Mouse (Mus musculus) G1E-ER4 (cell line): ENCODE results near the gene Abcb6. TPM values are rescaled to one million over a fixed set of nuclear protein-coding genes. Genes with fewer than 3 reads are reported as not detected.

ENCODE experiments used
- GATA1 ChIP-seq: IDR thresholded peaks from one replicate; pipeline ENCODE4 v1.8.0; 2012; ENCODE audit warnings: low read length, inconsistent platforms
- polyA plus RNA-seq: library from polyadenylated mRNA; stranded (reverse); fragments of >175 nt; gene quantifications from 2 replicates; pipeline ENCODE4 v1.2.3, GENCODE M21; 2012

Gene Abcb6
- polyA plus RNA-seq, 1 experiment = 17.2 TPM

GRCm38 (mm10) chr1:75138448-75138847 is 41.7 kb downstream of the Abcb6 start:
- TF ChIP-seq GATA1 = no peak

DNA sequence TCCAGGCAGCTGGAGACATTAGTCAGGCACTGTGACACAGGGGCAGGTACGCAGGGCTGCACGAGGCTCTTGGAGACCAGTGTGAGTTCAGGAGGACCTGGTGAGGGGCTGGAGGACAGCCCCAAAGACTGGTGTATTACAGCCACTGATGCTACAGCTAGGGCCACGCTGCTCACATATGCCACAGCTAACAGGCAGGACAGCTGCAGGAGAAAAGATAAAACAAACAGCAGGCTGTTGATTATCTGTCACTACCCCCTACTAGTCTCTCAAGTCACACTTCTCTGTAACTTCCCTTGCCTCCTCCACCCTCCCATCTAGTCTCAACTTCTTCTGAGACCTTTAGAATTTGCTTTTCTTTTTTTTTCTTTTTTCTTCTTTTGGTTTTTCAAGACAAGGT is 43.5 kb downstream of the Abcb6 start:
- peak; percentile 93 for TF ChIP-seq GATA1

DNA sequence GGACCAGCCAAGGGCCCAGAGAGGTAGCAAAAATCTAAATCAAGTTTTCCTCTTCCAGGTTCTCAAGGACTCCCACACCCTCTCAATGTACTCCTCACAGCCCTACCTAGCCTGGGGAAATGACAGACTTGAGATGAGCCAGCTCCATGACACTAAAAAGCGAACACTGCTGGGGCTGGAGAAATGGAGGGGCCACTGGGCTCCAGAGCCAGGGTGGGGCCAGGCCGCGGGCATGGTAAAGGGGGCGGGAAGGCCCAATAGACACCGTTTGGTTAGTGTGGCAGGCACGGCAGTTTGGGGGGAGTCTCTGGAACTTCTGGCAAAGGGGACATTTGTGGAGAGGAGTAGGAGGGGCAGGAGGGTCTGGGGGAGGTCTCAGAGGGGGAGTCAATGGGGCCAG is 43.9 kb downstream of the Abcb6 start:
- no peak for TF ChIP-seq GATA1

DNA sequence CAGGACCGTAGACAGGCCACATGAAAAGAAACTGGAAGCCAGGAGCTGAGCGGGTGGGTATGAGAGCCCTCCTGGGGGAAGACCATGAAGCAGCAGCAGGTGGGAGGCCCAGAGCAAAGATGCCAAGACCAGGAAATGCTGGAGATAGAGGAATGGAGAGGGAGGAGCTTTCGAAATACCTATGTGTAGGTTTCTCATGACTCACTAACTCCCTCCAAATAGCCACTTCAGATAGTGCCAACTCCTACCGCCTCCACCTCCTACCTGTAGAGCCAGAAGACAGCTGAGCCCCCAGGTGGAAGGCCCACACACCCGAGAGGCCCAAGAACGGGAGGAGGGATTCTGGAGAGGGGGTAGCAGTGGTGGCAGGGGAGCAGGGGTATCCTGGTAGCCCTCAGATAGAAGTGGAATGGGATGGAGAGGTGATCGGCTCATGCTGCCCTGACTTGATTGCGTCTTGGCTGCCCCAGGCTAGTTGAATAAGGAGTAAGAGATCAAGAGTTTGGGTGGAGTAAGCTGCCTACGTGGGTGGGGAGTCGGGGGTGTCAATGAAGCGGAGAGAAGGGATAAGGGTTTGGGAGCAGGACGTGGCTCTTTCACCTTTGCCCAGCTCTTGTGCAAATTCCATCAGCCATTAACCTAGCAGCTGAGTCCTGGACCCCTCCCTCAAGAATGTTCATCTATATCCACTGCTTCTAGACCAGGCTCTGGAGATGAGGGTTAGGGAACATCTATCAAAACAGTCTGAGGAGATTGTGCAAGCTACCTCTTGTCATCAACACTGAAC is 46.6 kb downstream of the Abcb6 start, which contains the start of gene Slc23a3:
Gene Slc23a3 (minus strand): TSS at position 470 of the 787 bp plus-strand sequence.
- no peak for TF ChIP-seq GATA1

GRCm38 (mm10) chr1:75128641-75129040 is 51.6 kb downstream of the Abcb6 start:
- TF ChIP-seq GATA1 = no peak

GRCm38 (mm10) chr1:75125418-75125817 is 54.8 kb downstream of the Abcb6 start:
- TF ChIP-seq GATA1 = no peak

GRCm38 (mm10) chr1:75124346-75125321 is 55.6 kb downstream of the Abcb6 start, which contains the start of gene Nhej1:
TSS of gene Nhej1 (minus strand) at chr1:75125200.
- TF ChIP-seq GATA1 = no peak

GRCm38 (mm10) chr1:75122211-75122610 is 58.0 kb downstream of the Abcb6 start:
- no peak for TF ChIP-seq GATA1

Other genes with a start within 250 kb of the Abcb6 start
- gene Cfap65, start 244.8 kb downstream of the Abcb6 start, polyA plus RNA-seq = not detected in 2 replicates
- 0.11 and 0.22 TPM in 2 replicates for gene Ihh, start 228.7 kb downstream of the Abcb6 start, polyA plus RNA-seq
- gene Nhej1, start 55.2 kb downstream of the Abcb6 start, polyA plus RNA-seq = 0.24 and 0.27 TPM in 2 replicates
- 0.13 TPM in 2 replicates for gene Slc23a3, start 46.5 kb downstream of the Abcb6 start, polyA plus RNA-seq
- 92.2 and 100 TPM in 2 replicates for gene Cnppd1, start 37.7 kb downstream of the Abcb6 start, polyA plus RNA-seq
- gene Retreg2, start 37.6 kb downstream of the Abcb6 start, polyA plus RNA-seq = 93.7 and 148 TPM in 2 replicates
- 21.4 and 28.2 TPM in 2 replicates for gene Zfand2b, start 11.7 kb downstream of the Abcb6 start, polyA plus RNA-seq
- gene Ankzf1, start 11.8 kb upstream of the Abcb6 start, polyA plus RNA-seq = 14.3 and 16.1 TPM in 2 replicates
- gene Atg9a, start 11.8 kb upstream of the Abcb6 start, polyA plus RNA-seq = 44.2 and 52.5 TPM in 2 replicates
- gene Glb1l, start 30.4 kb upstream of the Abcb6 start, polyA plus RNA-seq = 0.45 and 0.86 TPM in 2 replicates
- 143 and 217 TPM in 2 replicates for gene Stk16, start 30.4 kb upstream of the Abcb6 start, polyA plus RNA-seq
- gene Tuba4a, start 39.5 kb upstream of the Abcb6 start, polyA plus RNA-seq = 26.0 and 85.0 TPM in 2 replicates
- gene A630095N17Rik, start 51.7 kb upstream of the Abcb6 start, polyA plus RNA-seq = not detected in 2 replicates
- 11.3 and 14.7 TPM in 2 replicates for gene Dnajb2, start 56.0 kb upstream of the Abcb6 start, polyA plus RNA-seq
- gene Ptprn, start 84.1 kb upstream of the Abcb6 start, polyA plus RNA-seq = 1.1 and 1.4 TPM in 2 replicates
- gene Resp18, start 98.0 kb upstream of the Abcb6 start, polyA plus RNA-seq = not detected in 2 replicates
- gene Dnpep, start 137.6 kb upstream of the Abcb6 start, polyA plus RNA-seq = 46.2 and 77.7 TPM in 2 replicates
- 1.4 and 1.6 TPM in 2 replicates for gene Des, start 179.9 kb upstream of the Abcb6 start, polyA plus RNA-seq
- gene Speg, start 194.9 kb upstream of the Abcb6 start, polyA plus RNA-seq = 0.09 and 0.33 TPM in 2 replicates